Mouse (Mus musculus): Measurements from ENCODE around the gene Timp4. TPM values are rescaled to one million over a fixed set of nuclear protein-coding genes. Genes with fewer than 3 reads are reported as not detected.

Gene Timp4
- total and polyA plus RNA-seq, 3 experiments = 29.9 to 41.5 (median 37.7) TPM

DNA sequence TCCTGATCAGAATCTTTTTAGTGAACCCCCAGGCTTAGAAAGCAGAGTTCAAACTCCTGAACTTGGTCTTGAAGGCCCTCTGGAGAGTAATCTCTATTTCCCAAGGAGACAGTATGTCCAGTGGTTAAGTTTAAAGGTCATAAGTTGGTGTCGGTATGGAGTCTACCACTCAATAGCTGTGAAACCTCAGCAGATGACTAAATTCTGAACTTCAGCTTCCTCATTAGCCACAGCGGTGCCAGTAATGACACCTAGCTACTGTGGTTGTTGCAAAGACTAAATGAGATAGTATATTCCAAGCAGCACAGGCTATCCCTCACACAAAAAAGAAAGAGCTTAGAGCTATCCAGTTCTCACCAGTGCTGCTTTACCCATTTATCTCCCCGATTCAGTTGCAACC, 36.2 kb upstream of the Timp4 start:
- TF ChIP-seq POLR2A (IDR thresholded peaks at IDR 0.05; ENCODE audit: insufficient read depth, low read depth, low read length) (no peak), EP300 (IDR thresholded peaks at IDR 0.05; ENCODE audit: insufficient read depth, low read depth, low read length) (no peak), CTCF (IDR thresholded peaks at IDR 0.05) (no peak)
- WGBS = 85% methylated on average over 3 of the region's 3 CpGs

GRCm38 (mm10) chr6:115286441-115286840, 34.4 kb upstream of the Timp4 start:
- Histone ChIP-seq H3K4me3 (no peak overlapping the region), H3K4me1 (ENCODE audit: control insufficient read depth, insufficient read depth, low read length) (peaks cover 1% of the 10 kb centered on the region), H3K9ac (ENCODE audit: low read depth, low read length) (no peak overlapping the region), H3K36me3 (ENCODE audit: control insufficient read depth, insufficient read depth, low read length) (no peaks in the 10 kb centered on the region; the same call in 1 of the 2 replicates), H3K27ac (no peak overlapping the region), H3K79me2 (replicated peaks; ENCODE audit: control insufficient read depth, insufficient read depth, low read length) (no peaks in the 10 kb centered on the region), H3K27me3 (ENCODE audit: control insufficient read depth, insufficient read depth, low read length) (no peaks in the 10 kb centered on the region)
- intact Hi-C loops (cut with DNase I) = no loop called here
- WGBS = 78% methylated on average over 6 of the region's 6 CpGs
- DNase-seq = no peak
- TF ChIP-seq POLR2A (IDR thresholded peaks at IDR 0.05; ENCODE audit: insufficient read depth, low read depth, low read length) (no peak), EP300 (IDR thresholded peaks at IDR 0.05; ENCODE audit: insufficient read depth, low read depth, low read length) (no peak), CTCF (IDR thresholded peaks at IDR 0.05) (no peak)

More for the DNA sequence above, 36.2 kb upstream of the Timp4 start:
- no peak overlapping the region for H3K9ac ChIP-seq (ENCODE audit: low read depth, low read length)
- peaks cover 1% of the 10 kb centered on the region for H3K4me1 ChIP-seq (ENCODE audit: control insufficient read depth, insufficient read depth, low read length)
- no peaks in the 10 kb centered on the region for H3K27me3 ChIP-seq (ENCODE audit: control insufficient read depth, insufficient read depth, low read length)
- no peaks in the 10 kb centered on the region; the same call in 1 of the 2 replicates for H3K36me3 ChIP-seq (ENCODE audit: control insufficient read depth, insufficient read depth, low read length)
- no peak overlapping the region for H3K4me3 ChIP-seq
- intact Hi-C loops (cut with DNase I) = no loop called here
- DNase-seq = no peak
- H3K27ac ChIP-seq = no peak overlapping the region
- no peaks in the 10 kb centered on the region for H3K79me2 ChIP-seq (replicated peaks; ENCODE audit: control insufficient read depth, insufficient read depth, low read length)

DNA sequence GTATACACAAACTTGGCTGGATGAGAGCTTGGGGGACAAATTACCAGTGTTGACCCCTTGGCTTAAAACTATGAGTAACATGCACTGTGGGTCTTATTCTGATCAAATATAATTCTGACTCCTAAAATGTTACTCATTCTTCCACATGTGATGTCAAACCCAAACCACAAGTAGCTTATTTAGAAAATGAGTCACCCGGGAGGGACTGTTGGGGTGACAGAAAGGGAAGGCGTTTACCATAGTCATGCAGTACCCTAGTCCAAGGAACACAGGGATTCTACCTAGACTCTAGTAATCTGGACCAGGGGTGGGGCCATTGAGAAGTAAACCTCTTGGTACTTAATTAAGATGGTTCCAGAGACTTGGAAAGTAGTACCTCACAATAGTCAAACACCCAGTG, 32.1 kb upstream of the Timp4 start:
- intact Hi-C loops (cut with DNase I) = loop anchor here (5.0 kb wide), 1 partner anchor 48 kb away; no protein-coding TSS in a partner anchor
- Histone ChIP-seq H3K27me3 (ENCODE audit: control insufficient read depth, insufficient read depth, low read length) (no peaks in the 10 kb centered on the region), H3K4me3 (no peak overlapping the region), H3K9ac (ENCODE audit: low read depth, low read length) (no peak overlapping the region), H3K27ac (no peak overlapping the region), H3K36me3 (ENCODE audit: control insufficient read depth, insufficient read depth, low read length) (no peaks in the 10 kb centered on the region; the same call in 1 of the 2 replicates), H3K79me2 (replicated peaks; ENCODE audit: control insufficient read depth, insufficient read depth, low read length) (no peaks in the 10 kb centered on the region), H3K4me1 (ENCODE audit: control insufficient read depth, insufficient read depth, low read length) (peaks cover 1% of the 10 kb centered on the region)
- no peak for TF ChIP-seq CTCF (IDR thresholded peaks at IDR 0.05)
- no peak for TF ChIP-seq EP300 (IDR thresholded peaks at IDR 0.05; ENCODE audit: insufficient read depth, low read depth, low read length)
- TF ChIP-seq POLR2A (IDR thresholded peaks at IDR 0.05; ENCODE audit: insufficient read depth, low read depth, low read length) = no peak
- WGBS = 85% methylated on average over 2 of the region's 2 CpGs
- DNase-seq = no peak

GRCm38 (mm10) chr6:115279639-115280038, 27.6 kb upstream of the Timp4 start:
- Histone ChIP-seq H3K27me3 (ENCODE audit: control insufficient read depth, insufficient read depth, low read length) (no peaks in the 10 kb centered on the region), H3K4me1 (ENCODE audit: control insufficient read depth, insufficient read depth, low read length) (no peaks in the 10 kb centered on the region), H3K27ac (no peak overlapping the region), H3K36me3 (ENCODE audit: control insufficient read depth, insufficient read depth, low read length) (no peaks in the 10 kb centered on the region), H3K79me2 (replicated peaks; ENCODE audit: control insufficient read depth, insufficient read depth, low read length) (no peaks in the 10 kb centered on the region), H3K9ac (ENCODE audit: low read depth, low read length) (no peak overlapping the region), H3K4me3 (no peak overlapping the region)
- TF ChIP-seq CTCF (IDR thresholded peaks at IDR 0.05) = no peak
- TF ChIP-seq POLR2A (IDR thresholded peaks at IDR 0.05; ENCODE audit: insufficient read depth, low read depth, low read length) = no peak
- no peak for TF ChIP-seq EP300 (IDR thresholded peaks at IDR 0.05; ENCODE audit: insufficient read depth, low read depth, low read length)
- WGBS = 63% methylated on average over 2 of the region's 2 CpGs
- no peak for DNase-seq
- intact Hi-C loops (cut with DNase I) = loop anchor here (5.0 kb wide), 2 partner anchors 38 to 53 kb away; no protein-coding TSS in a partner anchor

- Histone ChIP-seq H3K36me3 (ENCODE audit: control insufficient read depth, insufficient read depth, low read length) (no peaks in the 10 kb centered on the region), H3K4me1 (ENCODE audit: control insufficient read depth, insufficient read depth, low read length) (peaks cover 1% of the 10 kb centered on the region), H3K27me3 (ENCODE audit: control insufficient read depth, insufficient read depth, low read length) (no peaks in the 10 kb centered on the region), H3K4me3 (no peak overlapping the region), H3K79me2 (replicated peaks; ENCODE audit: control insufficient read depth, insufficient read depth, low read length) (no peaks in the 10 kb centered on the region), H3K27ac (no peak overlapping the region), H3K9ac (ENCODE audit: low read depth, low read length) (no peak overlapping the region)
- TF ChIP-seq POLR2A (IDR thresholded peaks at IDR 0.05; ENCODE audit: insufficient read depth, low read depth, low read length) (no peak), EP300 (IDR thresholded peaks at IDR 0.05; ENCODE audit: insufficient read depth, low read depth, low read length) (no peak), CTCF (IDR thresholded peaks at IDR 0.05) (no peak)
- DNase-seq = no peak
- 46% methylated on average over 8 of the region's 8 CpGs for WGBS
- intact Hi-C loops (cut with DNase I) = loop anchor here (5.0 kb wide), 1 partner anchor 39 kb away; no protein-coding TSS in a partner anchor
Observed at GRCm38 (mm10) chr6:115278086-115278485, 26.1 kb upstream of the Timp4 start.

- DNase-seq = no peak
- Histone ChIP-seq H3K27me3 (ENCODE audit: control insufficient read depth, insufficient read depth, low read length) (no peaks in the 10 kb centered on the region), H3K36me3 (ENCODE audit: control insufficient read depth, insufficient read depth, low read length) (no peaks in the 10 kb centered on the region; the same call in 1 of the 2 replicates), H3K79me2 (replicated peaks; ENCODE audit: control insufficient read depth, insufficient read depth, low read length) (no peaks in the 10 kb centered on the region), H3K4me1 (ENCODE audit: control insufficient read depth, insufficient read depth, low read length) (peaks cover 16% of the 10 kb centered on the region), H3K27ac (no peak overlapping the region), H3K9ac (ENCODE audit: low read depth, low read length) (no peak overlapping the region), H3K4me3 (no peak overlapping the region)
- intact Hi-C loops (cut with DNase I) = loop anchor here (5.0 kb wide), 1 partner anchor 42 kb away; no protein-coding TSS in a partner anchor
- 95% methylated on average over 10 of the region's 10 CpGs for WGBS
- TF ChIP-seq POLR2A (IDR thresholded peaks at IDR 0.05; ENCODE audit: insufficient read depth, low read depth, low read length) (no peak), CTCF (IDR thresholded peaks at IDR 0.05) (no peak), EP300 (IDR thresholded peaks at IDR 0.05; ENCODE audit: insufficient read depth, low read depth, low read length) (no peak)
Observed at GRCm38 (mm10) chr6:115275116-115275815, 23.3 kb upstream of the Timp4 start.

Data from heart, adult 2 months (tissue).